Comparison of ENCODE assay signal across 7 mouse cellular contexts in genomic region chr11:117522879-117523519, GRCm38 (mm10). TPM values are rescaled to one million over a fixed set of nuclear protein-coding genes. Genes with fewer than 3 reads are reported as not detected.
DNase-seq lines count a peak whose midpoint lies in the region; ATAC-seq and TF ChIP-seq lines count a peak whose summit lies in the region.

No protein-coding gene starts in this region.

- peak; percentile 48 for TF ChIP-seq POLR2A in myocyte (IDR thresholded peaks at IDR 0.05; ENCODE audit: insufficient read length, low read depth)

- peak overlapping the region; percentile 81 for H3K27ac ChIP-seq in embryonic facial prominence, embryonic 10.5 days (replicated peaks)
- peak overlapping the region; percentile 35; the same call in 1 of the 2 replicates for H3K27ac ChIP-seq in intestine, embryonic 16.5 days (ENCODE audit: low read length)

- H3K9me3 ChIP-seq in embryonic facial prominence, embryonic 10.5 days = peaks cover 5% of the 10 kb centered on the region; the same call in 1 of the 2 replicates
- H3K9me3 ChIP-seq in intestine, embryonic 16.5 days (ENCODE audit: control insufficient read depth, low read length) = no peaks in the 10 kb centered on the region

- peak overlapping the region; percentile 27; the same call in 1 of the 2 replicates for H3K9ac ChIP-seq in intestine, embryonic 16.5 days (ENCODE audit: low read depth, low read length)

- no peak overlapping the region for H3ac ChIP-seq in myocyte (ENCODE audit: control insufficient read depth, insufficient read length)

- no peaks in the 10 kb centered on the region for H3K79me2 ChIP-seq in myocyte (ENCODE audit: control insufficient read depth, insufficient read depth)

- no peak overlapping the region for H3K4me2 ChIP-seq in intestine, embryonic 16.5 days (ENCODE audit: low read depth, low read length)
- peak overlapping the region; percentile 64 for H3K4me2 ChIP-seq in myocyte (ENCODE audit: low read depth)

- H3K36me3 ChIP-seq in embryonic facial prominence, embryonic 10.5 days (replicated peaks) = no peaks in the 10 kb centered on the region
- H3K36me3 ChIP-seq in intestine, embryonic 16.5 days (ENCODE audit: control insufficient read depth, insufficient read depth, low read length) = no peaks in the 10 kb centered on the region
- H3K36me3 ChIP-seq in myocyte (ENCODE audit: control insufficient read depth, insufficient read depth) = no peaks in the 10 kb centered on the region

- 65% methylated on average over 16 of the region's 16 CpGs for WGBS in embryonic facial prominence, embryonic 10.5 days
- 55% methylated on average over 16 of the region's 16 CpGs for WGBS in intestine, embryonic 16.5 days

- peaks cover 47% of the 10 kb centered on the region for H3K4me1 ChIP-seq in embryonic facial prominence, embryonic 10.5 days
- peaks cover 10% of the 10 kb centered on the region for H3K4me1 ChIP-seq in intestine, embryonic 16.5 days (ENCODE audit: control insufficient read depth, insufficient read depth, low read length)

- H3K4me3 ChIP-seq in embryonic facial prominence, embryonic 10.5 days = no peak overlapping the region
- no peak overlapping the region for H3K4me3 ChIP-seq in intestine, embryonic 16.5 days (ENCODE audit: low read length)
- no peak overlapping the region for H3K4me3 ChIP-seq in myocyte

- ATAC-seq in intestine, embryonic 16.5 days = peak; percentile 79

- DNase-seq in adipocyte (ENCODE audit: low spot score) = peak; percentile 11
- peak; percentile 52 for DNase-seq in embryonic facial prominence, embryonic 10.5 days (ENCODE audit: low spot score)
- DNase-seq in gastrocnemius, postnatal 36 days = peak; percentile 54
- peak; percentile 67 to 89 for DNase-seq in left cerebral cortex, postnatal 10 days (ENCODE audit: extremely low spot score in 1 of 2, low spot score in 2 of 2)
- no peak for DNase-seq in natural killer cell, adult 2 months (ENCODE audit: low spot score in 2 of 2)

- intact Hi-C loops in gastrocnemius, postnatal 36 days (cut with DNase I) = no loop called here
- intact Hi-C loops in left cerebral cortex, postnatal 10 days (cut with DNase I) = no loop called here

- H3K27me3 ChIP-seq in embryonic facial prominence, embryonic 10.5 days (replicated peaks; ENCODE audit: low read depth, poor library complexity, severe bottlenecking) = peaks cover 18% of the 10 kb centered on the region
- no peaks in the 10 kb centered on the region for H3K27me3 ChIP-seq in intestine, embryonic 16.5 days (replicated peaks; ENCODE audit: control insufficient read depth, insufficient read depth, low read length)
- H3K27me3 ChIP-seq in myocyte (ENCODE audit: control insufficient read depth, insufficient read depth, insufficient read length) = no peaks in the 10 kb centered on the region

TF ChIP-seq in myocyte, 11 proteins besides CTCF, POLR2A, EP300 and RAD21:
- TF ChIP-seq TCF12 (IDR thresholded peaks at IDR 0.05; ENCODE audit: insufficient read depth, poor library complexity, severe bottlenecking) (peak; percentile 7), MYOD1 (IDR thresholded peaks at IDR 0.05; ENCODE audit: control insufficient read depth in 1 of 3, insufficient read length in 2 of 3, low read depth in 2 of 3) (peak in 2 of 3 experiments; percentile 70 to 92), REST (IDR thresholded peaks at IDR 0.05; ENCODE audit: insufficient read depth, insufficient read length) (no peak), MYOG (IDR thresholded peaks at IDR 0.05; ENCODE audit: control insufficient read depth in 1 of 3, insufficient read depth in 1 of 3, insufficient read length in 2 of 3, low read depth in 2 of 3) (peak; percentile 63 to 89 (median 65))
TF ChIP-seq in myocyte: peak in this region for 3.

RNA-seq across cellular contexts. Expression of gene Gm11733, which starts 38.8 kb away (rescaled TPM):
- 0.06 TPM in 2 replicates for polyA plus RNA-seq in embryonic facial prominence, embryonic 10.5 days (2016; fragmentation: Nextera tagmentation; extraction: Ambion mirVana)
- not detected for total RNA-seq in gastrocnemius, postnatal 36 days (2021)
- 0.05 TPM in 1 of 2 replicates, not detected in the other for polyA plus RNA-seq in intestine, embryonic 16.5 days (2015; fragmentation: Nextera tagmentation; extraction: Ambion mirVana)
- total RNA-seq in left cerebral cortex, postnatal 10 days (2021) = under 1 TPM in 1 of 2 experiments, not detected in 1; 0.24 TPM
- polyA plus RNA-seq in myocyte (2012; fragmentation: generic; extraction: Trizol) = not detected

Comparison
In these comparisons a context has a peak if more than half of its experiments do, and no peak if none do; other contexts are left out.
1. DNase-seq: peak in adipocyte (single experiment), embryonic facial prominence, embryonic 10.5 days (single experiment), gastrocnemius, postnatal 36 days (2 of 2) and left cerebral cortex, postnatal 10 days (2 of 2); none in natural killer cell, adult 2 months (0 of 2).